Mouse (Mus musculus): ENCODE results near the gene Trim43a. TPM values are rescaled to one million over a fixed set of nuclear protein-coding genes. Genes with fewer than 3 reads are reported as not detected.
"Not testable (repeated sequence)": the region's sequence is repeated elsewhere in the genome, so short reads cannot be mapped to it uniquely, and the experiment has no call there.

Gene Trim43a
- total RNA-seq (2014; fragmentation: Nextera tagmentation), result not detected in 2 replicates
- total RNA-seq (2017), result not detected in 2 replicates

DNA sequence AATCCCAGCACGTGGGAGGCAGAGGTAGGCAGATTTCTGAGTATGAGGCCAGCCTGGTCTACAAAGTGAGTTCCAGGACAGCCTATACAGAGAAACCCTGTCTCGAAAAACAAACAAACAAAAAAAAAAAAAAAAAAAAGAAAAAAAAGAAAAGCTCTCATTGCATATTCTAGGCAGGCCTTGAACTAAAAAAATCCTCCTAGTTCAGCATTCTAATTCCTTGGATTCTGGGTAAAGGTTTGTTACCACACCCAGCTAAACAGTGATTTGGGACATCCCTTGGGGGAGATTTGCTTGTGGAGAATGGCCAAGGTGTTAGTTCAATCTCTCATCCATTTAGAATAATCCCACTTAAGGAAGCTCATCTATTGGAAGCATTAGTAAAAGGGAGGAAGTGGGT is at the start of gene Trim43a:
Trim43a (plus strand) TSS at position 301 of the 400 bp plus-strand sequence.
- not testable (repeated sequence) for ATAC-seq (replicated peaks; ENCODE audit: low FRiP score, low TSS enrichment, poor library complexity, severe bottlenecking)

DNA sequence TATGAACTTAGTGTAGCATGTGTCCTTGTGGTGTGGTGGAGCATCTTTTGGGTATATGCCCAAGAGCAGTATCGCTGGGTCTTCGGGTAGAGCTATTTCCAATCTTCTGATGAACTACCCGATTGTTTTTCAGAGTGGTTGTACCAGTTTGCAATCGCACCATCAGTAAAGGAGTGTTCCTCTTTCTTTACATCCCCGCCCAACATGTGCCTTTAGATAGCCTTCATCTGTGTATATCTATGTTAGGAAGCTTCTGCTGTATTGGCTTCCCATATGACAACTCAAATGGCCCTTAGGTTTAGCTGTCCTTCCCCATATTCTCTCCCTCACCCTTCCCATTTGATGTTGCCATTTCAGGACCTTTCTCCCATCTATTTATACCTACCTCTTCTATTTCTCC is 46.6 kb upstream of the Trim43a start:
- peak; percentile 53; the same call in 1 of the 2 replicates for ATAC-seq (replicated peaks; ENCODE audit: low FRiP score, low TSS enrichment, poor library complexity, severe bottlenecking)

DNA sequence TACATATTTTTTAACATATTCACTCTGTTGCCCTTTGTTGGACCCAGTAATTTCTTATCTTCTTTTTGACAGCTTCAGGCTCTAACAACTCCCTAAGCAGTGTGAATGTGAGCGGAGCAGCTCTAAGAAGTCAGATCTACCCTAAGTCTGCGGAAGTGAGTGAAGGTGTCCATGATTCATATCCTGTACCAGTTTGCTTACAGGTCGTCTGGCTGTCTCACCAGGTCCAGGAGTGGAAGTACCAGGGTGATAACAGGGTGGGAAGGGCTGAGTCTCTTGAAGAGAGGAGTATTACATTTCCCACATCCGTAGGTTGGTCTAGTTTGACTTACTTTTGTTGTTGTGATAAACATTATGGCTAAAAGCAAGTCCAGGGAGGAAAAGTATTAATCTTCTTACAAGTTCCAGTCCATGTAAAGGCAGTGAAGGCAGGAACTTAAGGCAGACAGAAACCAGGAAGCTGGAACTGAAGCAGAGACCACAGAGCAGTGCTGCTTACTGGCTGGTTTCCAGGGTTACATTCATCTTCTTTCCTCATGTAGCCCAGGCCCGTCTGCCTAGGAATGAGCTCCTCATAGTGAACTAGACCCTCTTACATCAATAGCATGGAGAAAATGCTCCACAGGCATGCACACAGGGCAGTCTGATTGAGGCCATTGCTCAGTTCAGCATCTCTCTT is 41.0 kb upstream of the Trim43a start:
- ATAC-seq (replicated peaks; ENCODE audit: low FRiP score, low TSS enrichment, poor library complexity, severe bottlenecking), result peak; percentile 43

DNA sequence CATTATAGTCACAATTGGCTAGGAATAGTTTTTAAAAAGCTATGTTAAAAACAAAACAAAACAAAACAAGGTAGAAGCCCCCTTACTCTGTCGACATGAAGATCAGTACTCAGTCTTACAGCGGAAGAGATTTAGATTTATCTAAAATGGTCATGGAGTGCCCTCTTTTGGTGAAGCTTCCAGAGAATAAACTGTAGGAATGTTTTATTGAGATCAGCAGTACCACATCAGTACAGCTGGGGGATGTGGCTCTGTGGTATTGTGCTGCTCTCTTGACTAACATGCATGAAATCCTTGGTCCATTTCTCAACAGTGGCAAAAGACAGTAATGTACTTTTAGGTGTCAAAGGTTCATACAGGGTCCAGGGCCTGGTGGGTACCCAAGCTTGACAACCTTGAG is 37.9 kb upstream of the Trim43a start:
- ATAC-seq (replicated peaks; ENCODE audit: low FRiP score, low TSS enrichment, poor library complexity, severe bottlenecking), result peak; percentile 44

DNA sequence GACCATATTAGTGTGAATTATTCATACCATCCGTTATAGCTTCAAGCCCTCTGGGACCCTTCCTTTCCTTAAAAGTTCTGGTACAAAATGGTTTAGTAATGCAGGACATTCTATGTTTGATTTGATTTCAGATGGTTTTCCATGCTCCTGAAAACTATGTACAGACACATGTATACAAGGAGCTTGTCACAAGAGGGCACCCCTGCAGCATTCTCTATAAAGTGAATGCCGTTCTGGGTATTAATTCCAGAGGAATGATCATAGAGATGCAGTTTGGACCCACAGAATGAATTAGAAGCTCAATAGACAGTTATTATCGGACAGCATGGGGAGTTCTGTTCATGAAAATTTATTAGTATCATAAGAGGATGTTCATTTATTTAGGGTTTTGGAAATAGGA is 35.2 kb upstream of the Trim43a start:
- ATAC-seq (replicated peaks; ENCODE audit: low FRiP score, low TSS enrichment, poor library complexity, severe bottlenecking), result no peak

DNA sequence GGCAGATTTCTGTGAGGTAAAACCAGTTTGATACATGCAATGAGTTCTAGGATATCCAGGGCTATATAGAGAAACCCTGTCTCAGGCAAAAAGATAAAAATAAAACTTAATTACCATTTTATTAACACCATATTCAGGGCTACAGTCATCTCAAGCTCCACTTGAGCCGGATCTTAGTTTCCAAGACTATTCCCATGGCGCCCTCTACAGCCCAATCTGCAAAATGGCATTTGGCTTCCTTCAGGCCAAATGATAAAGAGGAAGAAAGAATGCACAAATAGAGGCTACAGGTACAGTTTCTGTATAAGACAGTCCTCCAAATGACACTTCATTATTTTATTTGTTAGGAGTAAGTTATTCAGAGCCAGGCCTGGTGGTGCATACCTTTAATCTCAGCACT is 34.5 kb upstream of the Trim43a start:
- peak; percentile 35 for ATAC-seq (replicated peaks; ENCODE audit: low FRiP score, low TSS enrichment, poor library complexity, severe bottlenecking)

DNA sequence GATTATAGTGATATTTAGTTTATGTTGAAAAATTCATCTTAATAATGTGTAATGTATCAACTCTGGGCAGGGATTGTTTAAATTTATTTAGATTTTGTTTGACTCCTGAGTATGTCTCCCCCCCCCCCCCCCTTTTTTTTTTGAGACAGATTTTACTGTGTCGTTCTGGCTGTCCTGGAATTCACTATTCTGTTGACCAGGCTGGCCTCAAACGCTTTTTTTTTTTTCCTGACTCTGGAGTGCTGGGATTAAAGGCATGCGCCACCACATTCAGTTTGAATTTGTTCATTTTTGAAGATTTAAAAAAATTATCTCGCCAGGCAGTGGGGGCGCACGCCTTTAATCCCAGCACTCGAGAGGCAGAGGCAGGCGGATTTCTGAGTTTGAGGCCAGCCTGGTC is 34.0 kb upstream of the Trim43a start:
- no peak for ATAC-seq (replicated peaks; ENCODE audit: low FRiP score, low TSS enrichment, poor library complexity, severe bottlenecking)

DNA sequence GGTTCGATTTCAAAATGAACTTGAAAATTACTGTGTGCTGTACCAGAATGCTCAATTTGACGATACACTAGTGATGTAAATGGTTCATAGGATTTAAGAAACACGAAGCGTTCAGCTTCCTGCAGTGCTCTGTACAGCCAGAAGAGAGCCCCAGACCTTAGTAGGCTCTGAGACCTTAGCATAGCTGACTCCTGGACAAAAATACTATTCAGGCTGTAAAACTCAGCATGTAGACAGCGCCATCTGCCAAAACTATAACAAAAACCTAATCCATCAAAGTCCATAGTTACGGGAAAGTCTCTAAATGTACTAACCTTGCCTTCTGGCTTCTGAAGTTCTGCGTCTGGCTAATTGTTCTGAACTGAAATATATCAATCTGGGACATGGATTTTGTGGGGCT is 33.4 kb upstream of the Trim43a start:
- ATAC-seq (replicated peaks; ENCODE audit: low FRiP score, low TSS enrichment, poor library complexity, severe bottlenecking), result peak; percentile 69

DNA sequence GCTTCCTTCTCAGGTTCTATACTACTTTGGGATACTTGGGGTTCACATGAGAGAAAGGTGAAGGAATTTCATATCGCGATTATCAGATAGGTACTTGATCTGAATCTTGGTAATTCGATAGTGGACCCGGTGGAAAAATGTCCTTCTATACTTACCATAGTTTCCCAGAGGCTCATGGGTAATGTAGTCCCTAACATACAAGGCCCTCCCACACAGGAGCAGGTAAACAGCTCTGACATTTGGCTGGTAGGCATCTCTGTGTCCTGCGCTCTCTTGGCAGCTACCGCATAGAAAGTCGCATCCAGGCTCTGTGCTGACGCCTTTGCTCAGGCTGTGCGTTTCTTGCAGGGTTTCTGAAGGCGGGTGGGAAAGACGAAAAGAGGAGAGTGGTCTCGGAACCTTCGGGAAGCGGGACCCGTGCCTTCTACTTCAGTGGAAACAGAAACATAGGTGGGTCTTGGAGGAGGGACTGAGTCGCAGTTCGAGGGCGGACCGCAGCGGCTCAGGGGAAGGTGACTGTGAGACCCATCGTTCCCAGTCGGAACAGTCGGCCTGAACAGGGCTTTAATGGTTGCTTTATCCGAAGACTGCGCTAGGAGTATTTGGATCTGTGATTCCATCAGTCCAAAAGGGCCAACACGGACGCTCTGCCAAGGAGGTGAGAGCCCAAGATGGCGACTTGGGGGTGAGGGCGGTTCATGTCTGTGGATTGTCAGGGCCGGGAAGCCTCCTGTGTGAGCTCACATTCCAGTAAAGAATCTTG is 32.7 kb upstream of the Trim43a start, which contains the start of gene Zfp949:
Zfp949 (plus strand) TSS at position 170 of the 763 bp plus-strand sequence.
- ATAC-seq (replicated peaks; ENCODE audit: low FRiP score, low TSS enrichment, poor library complexity, severe bottlenecking), result peak; percentile 86

DNA sequence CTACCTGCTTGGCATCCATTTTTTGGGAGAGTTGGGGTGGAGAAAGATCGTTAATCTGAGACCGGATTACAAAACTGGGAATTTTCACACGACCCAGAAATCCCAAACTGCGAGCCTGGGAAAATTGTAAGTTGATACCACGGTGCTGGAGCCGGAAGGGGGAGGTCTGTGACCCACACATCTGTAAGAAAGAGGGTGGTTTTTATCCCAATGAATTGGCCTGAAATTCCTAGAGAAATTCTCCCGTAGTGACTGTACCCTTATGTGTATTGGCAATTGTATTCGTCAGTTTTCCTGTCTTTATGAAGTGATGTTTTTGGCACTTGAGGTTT is 32.1 kb upstream of the Trim43a start:
- ATAC-seq (replicated peaks; ENCODE audit: low FRiP score, low TSS enrichment, poor library complexity, severe bottlenecking), result no peak

DNA sequence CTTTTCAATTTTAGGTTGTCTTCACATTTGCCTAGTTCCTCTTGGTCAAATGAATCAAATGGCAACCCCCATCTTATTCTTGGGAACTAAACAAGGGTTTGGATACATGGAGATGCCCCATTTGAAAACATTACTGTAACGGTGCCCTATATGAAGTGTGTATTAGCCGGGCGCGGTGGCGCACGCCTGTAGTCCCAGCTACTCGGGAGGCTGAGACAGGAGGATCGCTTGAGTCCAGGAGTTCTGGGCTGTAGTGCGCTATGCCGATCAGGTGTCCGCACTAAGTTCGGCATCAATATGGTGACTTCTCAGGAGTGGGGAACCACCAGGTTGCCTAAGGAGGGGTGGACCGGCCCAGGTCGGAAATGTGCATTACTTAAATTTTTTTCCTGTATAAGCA is 27.6 kb upstream of the Trim43a start:
- no peak for ATAC-seq (replicated peaks; ENCODE audit: low FRiP score, low TSS enrichment, poor library complexity, severe bottlenecking)

DNA sequence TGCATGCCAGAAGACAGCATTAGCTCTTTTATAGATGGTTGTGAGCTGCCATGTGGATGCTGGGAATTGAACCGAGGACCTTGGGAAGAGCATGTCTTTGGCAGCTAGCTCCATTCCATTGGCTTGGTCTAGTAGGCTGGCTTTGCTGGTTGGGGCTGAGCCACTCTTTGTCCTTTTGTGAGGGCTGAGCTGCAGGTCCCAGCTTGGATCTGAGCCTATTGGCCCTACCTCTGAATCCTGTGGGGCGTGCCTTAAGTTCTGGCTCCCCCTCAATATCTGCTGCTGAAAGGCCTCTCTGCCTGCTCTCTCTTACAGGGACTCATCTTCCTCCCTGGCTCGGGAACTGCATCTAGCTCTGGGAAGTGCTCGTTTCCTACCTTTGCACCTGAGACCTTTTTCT is 22.5 kb upstream of the Trim43a start:
- ATAC-seq (replicated peaks; ENCODE audit: low FRiP score, low TSS enrichment, poor library complexity, severe bottlenecking), result no peak

DNA sequence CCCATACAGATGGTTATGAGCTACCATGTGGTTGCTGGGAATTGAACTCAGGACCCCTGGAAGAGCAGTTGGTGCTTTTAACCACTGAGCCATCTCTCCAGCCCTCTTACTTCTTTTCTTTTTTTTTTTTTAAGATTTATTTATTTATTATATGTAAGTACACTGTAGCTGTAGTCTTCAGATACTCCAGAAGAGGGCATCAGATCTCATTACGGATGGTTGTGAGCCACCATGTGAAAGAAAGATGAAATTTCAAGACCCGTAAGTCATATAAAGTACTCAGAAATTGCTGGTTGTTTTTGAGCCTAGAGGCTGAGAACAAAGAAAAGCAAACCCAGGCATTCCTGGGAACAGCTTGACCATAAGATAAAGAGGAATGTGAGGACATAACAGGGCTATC is 19.2 kb upstream of the Trim43a start:
- ATAC-seq (replicated peaks; ENCODE audit: low FRiP score, low TSS enrichment, poor library complexity, severe bottlenecking), result not testable (repeated sequence)

DNA sequence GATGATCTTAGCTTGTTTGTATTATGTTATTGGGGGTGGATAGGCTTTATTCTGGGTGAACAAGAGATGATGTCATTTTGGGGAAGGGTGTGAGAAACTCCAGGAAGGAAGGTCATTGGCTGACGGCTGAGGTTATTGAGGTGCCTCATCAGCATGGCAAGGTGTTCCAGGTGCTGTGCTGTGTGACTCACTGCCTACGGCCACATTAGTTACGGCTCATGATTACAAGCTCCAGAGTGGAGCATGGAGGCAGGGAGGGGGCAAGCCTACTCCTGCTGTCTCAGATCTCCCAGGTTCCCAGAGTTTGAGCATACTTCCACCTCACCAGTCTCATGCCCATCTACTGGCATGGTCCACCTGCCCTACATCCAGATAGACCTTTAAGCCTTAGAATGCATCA is 10.2 kb upstream of the Trim43a start:
- not testable (repeated sequence) for ATAC-seq (replicated peaks; ENCODE audit: low FRiP score, low TSS enrichment, poor library complexity, severe bottlenecking)

DNA sequence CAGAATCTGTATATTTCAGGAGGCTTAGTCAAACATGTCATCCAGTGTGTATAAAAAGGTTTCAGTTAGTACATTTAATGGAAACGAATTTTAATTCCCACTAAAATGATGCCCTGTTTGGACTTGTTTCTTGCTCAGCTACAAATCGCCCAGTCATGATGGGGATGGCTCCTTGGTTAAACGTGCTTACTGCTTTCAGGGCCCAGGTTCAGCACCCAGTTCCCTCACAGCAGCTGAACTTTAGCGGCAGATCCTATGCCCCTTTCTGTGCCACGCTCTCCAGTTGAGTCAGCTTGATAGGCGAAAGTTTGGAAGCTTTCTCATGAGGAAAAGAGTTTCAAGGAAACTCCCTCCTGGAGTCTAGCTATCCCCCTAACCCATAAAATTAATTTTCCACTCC is 13.0 kb downstream of the Trim43a start:
- not testable (repeated sequence) for ATAC-seq (replicated peaks; ENCODE audit: low FRiP score, low TSS enrichment, poor library complexity, severe bottlenecking)

DNA sequence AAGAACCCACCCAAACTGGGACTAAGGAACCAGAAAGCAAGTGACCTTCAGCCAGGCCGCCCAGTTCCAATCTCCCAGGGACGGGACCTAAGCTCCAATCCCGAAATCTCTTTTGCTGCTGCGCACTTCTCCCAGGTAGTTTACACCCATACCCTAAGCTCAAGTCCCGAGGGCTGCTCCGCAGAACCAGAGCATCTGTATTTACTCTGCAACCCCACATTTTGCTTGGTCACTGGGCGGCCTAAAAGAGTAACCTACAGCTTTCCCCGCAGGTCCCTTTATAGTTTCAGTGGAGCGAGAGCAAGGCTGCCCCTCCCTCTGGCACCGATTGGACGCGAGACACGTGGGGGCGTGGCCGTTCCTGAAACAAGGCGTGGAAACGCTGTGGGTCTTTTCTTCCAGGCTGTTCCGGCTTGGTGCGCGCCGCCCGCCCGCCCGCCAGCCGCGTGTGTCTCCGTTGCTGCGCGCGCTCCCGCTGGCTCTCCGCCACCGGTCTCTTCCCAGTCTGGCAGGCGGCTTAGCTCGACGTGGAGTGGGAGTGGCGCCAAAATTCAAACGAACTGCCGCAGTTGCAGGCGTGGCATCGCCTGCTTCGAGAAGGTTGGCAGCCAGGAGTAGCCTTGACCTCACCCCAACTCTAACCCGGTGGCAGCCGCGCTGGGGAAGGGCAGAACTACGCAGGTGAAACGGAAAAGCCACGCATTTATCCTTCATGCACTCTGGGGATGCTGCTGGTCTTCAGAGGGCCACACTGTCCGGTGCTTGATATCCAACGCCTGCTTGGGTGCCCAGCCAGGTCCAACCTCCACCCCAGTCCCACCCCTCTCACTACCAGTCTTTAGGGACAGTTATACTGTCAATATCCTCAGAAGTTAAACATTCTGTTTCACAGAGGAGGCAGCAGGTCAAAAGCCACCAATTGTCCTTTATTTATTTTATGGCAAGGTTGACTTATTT is 18.8 kb downstream of the Trim43a start:
- ATAC-seq (replicated peaks; ENCODE audit: low FRiP score, low TSS enrichment, poor library complexity, severe bottlenecking), result peak; percentile 98

DNA sequence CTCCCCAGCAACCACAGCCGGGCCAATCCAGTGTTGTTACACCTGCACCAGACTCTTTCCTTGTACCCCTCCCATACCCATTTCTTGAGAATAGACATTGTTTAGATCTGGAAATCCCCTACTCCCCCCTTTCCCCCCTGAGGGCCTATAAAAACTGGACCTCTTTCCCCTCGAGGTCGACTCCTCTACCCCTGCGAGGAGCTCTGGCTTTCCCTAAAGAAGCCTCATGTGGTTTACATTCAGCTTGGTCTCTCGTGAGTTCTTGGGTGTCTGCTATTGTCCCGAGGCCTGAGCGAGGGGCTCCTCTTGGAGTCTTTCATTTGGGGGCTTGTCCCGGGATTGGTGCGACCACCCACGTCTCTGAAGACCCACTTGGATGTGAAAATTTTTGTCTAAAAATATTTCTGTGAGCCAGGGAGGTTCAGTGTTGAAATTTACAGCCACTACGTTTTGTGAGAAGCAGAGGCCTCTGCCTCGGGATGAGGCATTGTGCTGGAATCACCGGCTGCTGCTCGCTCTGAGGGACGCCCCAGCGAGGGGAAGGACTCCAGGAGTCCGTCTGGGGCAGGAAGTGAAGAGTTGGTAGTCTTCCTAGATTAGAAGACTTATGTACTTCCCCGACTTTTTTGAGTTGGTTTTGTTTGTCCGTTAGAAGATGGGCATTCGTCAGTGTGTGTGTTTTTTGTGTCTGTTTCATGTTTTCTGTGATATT is 45.3 kb downstream of the Trim43a start:
- not testable (repeated sequence) for ATAC-seq (replicated peaks; ENCODE audit: low FRiP score, low TSS enrichment, poor library complexity, severe bottlenecking)

DNA sequence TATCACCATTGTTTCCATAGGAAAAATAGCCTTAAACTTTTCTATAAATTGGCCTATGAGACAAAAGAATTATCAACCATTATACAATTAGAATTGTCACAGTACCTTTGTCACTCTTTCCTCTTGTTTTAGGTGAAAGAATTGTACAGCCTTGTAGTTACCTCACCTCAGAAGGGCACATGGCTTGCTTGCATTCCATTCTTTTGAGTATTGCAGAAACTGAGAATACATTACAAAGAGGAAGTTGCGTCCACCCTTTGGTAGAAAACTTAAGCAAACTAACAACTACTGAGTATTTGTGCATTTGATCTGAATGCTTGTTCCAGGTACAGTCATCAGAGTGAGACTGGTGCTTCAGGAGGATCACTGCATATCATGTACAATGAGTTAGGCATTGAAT is 57.4 kb downstream of the Trim43a start:
- ATAC-seq (replicated peaks; ENCODE audit: low FRiP score, low TSS enrichment, poor library complexity, severe bottlenecking), result not testable (repeated sequence)

Data from megakaryocyte-erythroid progenitor cell, adult 5-6 weeks (primary cell).